Mouse (Mus musculus) cerebellum, postnatal 36 days (tissue): Measurements from ENCODE around the gene Ncs1.
A peak's percentile ranks its signal among the peaks of the same experiment; 100 is the strongest.

ENCODE experiments used
- DNase-seq, 2 experiments: peaks; one replicate each; pipeline ENCODE4 v3.0.0; 2021 to 2022; ENCODE audit warnings: mixed read lengths in 2 of 2

Ncs1 gene

DNA sequence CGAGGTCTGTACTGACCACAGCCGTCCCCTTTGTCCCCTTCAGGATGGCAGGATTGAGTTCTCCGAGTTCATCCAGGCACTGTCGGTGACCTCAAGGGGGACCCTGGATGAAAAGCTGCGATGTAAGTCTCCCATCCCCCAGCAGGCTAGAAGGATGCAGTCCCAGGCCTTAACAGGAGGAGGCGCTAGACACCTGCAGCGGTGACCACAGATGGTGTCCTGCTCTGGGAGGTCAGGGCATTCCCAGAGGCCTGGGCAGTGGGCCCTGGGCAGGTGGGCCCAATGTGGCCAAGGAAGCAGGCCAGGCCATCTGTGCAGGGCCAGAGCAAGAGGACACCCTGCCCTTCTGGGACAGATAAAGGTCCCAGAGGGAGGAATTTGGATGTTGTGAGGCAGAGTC is 36.6 kb downstream of the Ncs1 start:
- peak; percentile 41 to 56 for DNase-seq

DNA sequence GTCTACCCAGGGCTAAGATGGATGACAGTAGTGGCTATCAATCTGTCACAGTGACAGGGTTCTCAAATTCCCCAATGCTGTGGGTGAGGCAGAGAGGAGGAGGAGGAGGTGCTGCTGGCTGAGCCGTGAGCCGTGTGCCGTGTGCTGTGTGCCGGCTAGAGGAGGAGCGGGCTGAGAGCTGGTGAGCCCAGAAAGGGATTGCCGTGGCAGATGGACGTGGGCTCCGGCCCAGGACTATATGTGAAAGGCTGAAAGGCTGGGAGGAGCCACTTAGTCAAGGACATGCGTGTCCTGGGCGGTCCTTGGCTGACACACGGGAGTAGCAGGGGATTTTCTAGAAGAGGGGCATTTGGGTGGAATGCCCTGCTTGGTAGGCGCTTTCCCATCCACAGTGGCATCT is 37.3 kb downstream of the Ncs1 start:
- no peak for DNase-seq

DNA sequence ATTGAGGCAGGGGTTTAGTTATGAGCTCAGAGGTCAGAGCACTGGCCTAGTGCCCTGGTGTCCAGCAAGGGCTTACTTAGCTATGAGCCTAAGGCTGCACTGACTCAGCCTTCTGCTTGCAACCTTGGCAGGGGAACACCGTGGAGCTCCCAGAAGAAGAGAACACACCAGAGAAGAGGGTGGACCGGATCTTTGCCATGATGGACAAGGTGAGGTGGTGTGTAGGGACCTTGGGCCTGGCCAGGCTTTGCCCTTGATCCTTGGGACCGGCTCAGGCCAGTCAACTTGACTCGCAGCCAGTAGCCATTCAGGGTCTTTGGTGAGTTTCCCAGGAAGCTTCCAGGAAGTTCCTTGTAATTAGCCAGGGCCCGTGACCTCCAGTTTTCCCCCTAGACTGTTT is 38.9 kb downstream of the Ncs1 start:
- no peak for DNase-seq

DNA sequence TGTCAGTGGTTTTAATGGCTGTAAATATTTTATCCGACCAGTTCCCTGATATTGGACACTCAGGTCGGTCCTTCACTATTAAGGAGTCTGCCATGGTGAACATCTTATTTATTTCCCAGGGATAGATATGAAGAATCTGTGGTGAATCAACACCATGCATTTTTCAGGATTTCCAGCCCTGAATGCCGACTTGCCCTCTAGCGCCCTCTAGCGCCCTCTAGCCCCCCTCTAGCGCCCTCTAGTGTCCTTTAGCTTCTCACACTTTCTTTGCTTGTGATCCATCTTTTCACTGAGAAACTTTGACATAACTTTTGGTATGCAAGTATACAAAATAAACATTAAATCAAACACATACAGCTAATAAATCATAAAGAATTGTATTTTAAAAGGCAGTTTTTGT is 45.8 kb downstream of the Ncs1 start:
- peak; percentile 73 to 79 for DNase-seq

DNA sequence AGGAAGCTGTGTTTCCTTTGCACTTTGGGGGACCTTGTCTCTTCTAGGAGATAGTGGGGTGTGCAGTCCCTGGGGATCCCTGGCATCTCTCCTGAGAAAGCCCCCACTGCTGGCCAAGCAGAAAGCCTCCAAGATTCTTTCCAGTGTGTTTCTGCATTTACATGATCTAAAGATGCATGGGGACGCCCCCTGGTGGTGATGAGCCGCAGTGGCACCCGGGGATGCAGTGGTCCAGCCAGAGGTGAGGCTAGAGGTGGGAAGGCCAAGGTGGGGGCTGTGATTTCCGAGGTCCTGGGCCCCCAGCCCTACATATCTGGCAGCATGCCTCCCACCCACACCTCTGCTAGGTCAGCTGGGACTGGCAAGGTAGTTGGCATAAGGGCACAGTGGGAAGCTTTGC is 49.4 kb downstream of the Ncs1 start:
- DNase-seq = peak; percentile 82 to 83

GRCm38 (mm10) chr2:31296395-31296794 is 50.8 kb downstream of the Ncs1 start:
- no peak for DNase-seq

GRCm38 (mm10) chr2:31297602-31298268 is 52.1 kb downstream of the Ncs1 start:
- DNase-seq = peak in 1 of 2 experiments; percentile 38

DNA sequence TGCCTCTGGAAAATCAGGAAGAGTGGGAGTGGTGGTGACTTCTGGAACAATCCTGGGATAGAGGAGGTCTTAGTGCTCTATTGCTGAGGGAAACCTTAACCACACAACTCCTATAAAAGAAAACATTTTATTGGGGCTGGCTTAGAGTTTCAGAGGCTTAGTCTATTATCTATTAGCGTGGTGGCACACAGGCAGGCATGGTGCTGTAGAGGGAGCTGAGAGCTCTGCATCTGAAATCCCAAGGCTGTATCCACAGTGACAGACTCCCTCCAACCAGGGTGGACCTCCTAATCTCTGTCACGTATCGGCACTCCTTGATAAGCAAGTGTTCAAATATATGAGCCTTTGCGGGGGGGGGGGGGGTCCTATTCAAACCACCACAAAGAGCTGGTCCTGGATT is 53.2 kb downstream of the Ncs1 start:
- no peak for DNase-seq

DNA sequence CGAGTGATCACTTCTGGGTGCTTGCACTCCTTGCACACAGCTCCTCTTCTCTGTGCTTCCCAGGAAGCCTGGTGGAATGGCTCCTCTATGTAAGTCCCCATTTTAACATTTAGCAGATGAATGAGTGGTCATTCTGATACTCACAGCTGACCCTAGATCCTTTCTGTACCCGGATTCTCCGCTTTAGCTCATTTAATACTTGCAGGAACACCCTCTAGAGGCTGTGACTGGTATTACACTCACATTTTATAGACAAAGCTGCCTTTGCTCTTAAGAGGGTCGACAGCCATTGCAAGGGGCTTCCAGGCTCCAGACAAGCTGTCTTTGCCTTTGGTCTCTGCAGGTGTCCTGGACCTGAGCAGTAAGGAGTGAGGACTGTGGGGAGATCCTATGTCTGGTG is 53.6 kb downstream of the Ncs1 start:
- no peak for DNase-seq

- DNase-seq = no peak
Observed at GRCm38 (mm10) chr2:31299996-31300395, 54.4 kb downstream of the Ncs1 start.

- DNase-seq = no peak
Observed at GRCm38 (mm10) chr2:31303177-31303576, 57.6 kb downstream of the Ncs1 start.

- no peak for DNase-seq
Observed at GRCm38 (mm10) chr2:31304191-31304590, 58.6 kb downstream of the Ncs1 start.

DNA sequence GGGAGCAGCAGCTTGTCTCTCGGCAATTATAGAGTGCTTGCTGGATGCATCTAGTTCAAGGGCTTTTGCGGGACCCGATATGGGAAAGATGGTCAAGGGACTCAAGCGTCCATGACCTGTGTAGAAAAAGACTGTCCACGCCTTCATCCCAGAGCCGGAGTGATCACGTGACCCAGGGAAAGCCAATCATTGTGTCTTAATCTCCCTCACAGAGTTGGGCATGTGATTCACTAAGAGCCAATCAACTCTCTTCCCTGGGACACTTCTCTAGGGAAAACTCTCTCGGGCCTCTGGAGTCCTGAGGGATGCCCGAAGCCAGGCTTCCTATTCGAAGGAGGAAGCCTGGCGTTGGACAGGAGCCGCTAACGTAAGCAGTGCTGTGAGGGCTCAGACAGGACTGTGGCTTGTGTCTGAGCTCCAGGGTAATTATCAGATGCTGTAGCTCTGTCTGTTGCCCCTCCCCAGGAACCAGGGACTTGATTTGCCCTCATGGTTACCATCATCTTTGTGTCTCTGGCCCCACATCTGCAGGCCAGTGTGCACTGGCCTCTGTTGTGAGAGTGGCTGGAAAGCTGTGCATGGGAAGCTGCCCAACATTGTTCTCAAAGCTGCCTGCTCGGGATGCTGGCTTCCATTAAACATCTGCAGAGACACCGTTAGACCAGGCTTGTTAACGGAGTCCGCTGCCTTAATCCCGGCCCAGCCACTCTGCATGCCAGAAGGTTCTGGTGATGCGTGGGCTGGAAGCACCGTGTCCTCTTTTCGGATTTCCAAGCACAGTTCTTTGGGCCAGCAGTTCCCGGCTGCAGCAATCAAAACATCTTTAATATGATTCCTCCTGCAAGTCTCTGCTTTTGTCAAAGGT is 59.4 kb downstream of the Ncs1 start:
- DNase-seq = no peak

GRCm38 (mm10) chr2:31305684-31306083 is 60.1 kb downstream of the Ncs1 start:
- peak in 1 of 2 experiments; percentile 43 for DNase-seq

DNA sequence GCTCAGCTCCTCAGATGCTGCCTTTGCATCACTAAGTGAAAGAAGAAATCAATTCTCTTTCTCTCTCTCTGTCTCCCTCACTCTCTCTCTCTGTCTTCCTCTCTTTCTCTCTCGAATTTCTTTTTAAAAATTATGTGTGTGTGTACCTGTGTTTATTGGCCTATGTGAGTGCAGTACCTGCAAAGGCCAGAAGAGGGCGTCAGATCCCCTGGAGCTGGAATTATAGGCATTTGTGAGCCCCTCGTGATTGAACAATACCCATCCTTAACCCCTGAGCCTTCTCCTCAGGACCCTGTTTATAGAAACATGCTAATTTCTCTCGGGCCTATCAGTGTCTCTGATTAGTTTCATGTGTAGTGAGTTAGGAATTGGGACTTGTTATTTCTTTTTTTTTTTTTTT is 62.6 kb downstream of the Ncs1 start:
- DNase-seq = no peak

GRCm38 (mm10) chr2:31309549-31309948 is 63.9 kb downstream of the Ncs1 start:
- DNase-seq = no peak

DNA sequence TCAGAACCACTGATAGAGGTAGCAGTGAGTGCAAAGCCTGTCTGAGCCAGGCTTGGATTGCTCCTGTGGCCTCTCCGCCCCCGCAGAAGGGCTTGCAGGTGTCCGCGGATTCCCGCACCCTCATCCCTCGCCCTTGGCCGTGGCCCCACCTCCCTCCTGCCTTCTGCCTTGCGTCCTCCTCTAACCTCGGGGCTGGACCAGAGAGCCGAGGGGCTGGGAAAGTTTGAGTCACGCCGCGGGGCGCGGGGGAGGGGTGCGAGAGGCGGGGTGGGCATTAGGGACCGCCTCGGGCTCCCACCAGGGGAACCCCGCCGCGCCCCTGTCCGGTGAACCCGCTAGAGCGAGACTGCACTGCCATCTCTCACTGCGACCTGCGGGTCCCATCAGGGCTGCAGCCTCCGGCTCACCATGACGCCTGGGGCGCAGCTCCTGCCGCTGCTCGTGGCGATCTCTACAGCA is 68.4 kb downstream of the Ncs1 start, which contains the start of gene Hmcn2:
Gene Hmcn2 (plus strand): TSS at position 409 of the 459 bp plus-strand sequence.
- DNase-seq = no peak

DNA sequence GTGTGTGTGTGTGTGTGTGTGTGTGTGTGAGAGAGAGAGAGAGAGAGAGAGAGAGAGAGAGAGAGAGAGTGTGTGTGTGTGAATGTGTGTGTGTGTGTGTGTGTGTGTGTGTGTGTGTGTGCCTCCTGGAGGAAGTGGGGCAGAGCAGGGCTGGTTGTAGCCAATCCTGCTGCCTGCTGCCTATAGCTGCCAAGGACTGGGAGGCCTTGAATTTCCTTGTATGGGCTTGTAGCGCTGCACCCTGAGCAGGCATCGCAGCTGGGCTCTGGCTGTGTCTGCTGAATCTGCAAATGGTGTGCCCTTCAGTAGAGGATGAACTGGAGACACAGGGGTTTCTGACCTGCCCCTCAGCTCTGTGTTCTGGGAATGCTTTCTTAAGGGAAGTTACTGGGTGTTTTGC is 72.5 kb downstream of the Ncs1 start:
- no peak for DNase-seq

- DNase-seq = no peak
Observed at GRCm38 (mm10) chr2:31319200-31319599, 73.6 kb downstream of the Ncs1 start.

DNA sequence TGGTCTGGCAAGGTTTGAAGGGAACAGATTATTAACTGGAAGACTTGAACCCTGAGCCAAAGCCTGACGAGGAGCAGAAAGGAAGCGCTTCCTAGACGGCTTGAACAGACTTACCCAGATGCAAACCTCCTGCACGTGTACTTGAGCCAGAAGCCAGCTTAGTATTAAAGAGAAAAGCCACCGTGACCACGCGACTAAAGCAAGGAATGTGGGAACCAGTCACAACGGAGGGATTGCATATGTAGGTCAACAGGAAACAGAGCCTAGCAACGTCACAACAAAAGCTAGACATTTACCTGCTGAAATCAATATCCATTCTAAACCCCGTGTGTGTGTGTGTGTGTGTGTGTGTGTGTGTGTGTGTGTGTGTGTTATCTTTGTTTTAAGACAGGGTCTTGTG is 81.6 kb downstream of the Ncs1 start:
- DNase-seq = no peak

- peak; percentile 51 to 53 for DNase-seq
Observed at GRCm38 (mm10) chr2:31337706-31338330, 92.2 kb downstream of the Ncs1 start.

DNA sequence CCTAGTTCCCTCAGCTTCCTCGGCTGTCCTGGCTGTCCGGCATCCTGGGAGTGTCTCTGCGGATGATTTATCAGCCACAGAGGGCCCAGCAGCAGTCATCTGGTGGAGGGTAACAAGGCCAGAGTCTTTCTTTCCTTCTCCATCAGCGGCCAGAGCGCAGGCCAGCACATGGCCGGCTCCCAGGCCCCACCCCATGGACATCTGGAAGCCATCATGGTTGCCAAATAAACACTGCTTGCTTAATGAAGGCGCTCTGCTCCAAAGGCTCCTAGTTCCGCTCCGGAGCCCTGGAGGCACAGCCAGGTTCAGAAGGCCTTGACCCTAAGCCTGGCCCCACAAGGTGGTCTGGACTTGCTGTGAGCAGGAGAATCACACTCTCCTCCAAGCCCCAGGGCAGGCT is 94.2 kb downstream of the Ncs1 start:
- no peak for DNase-seq

GRCm38 (mm10) chr2:31341726-31342535 is 96.3 kb downstream of the Ncs1 start:
- no peak for DNase-seq
